Mouse (Mus musculus) lung, adult 2 months (tissue): Measurements from ENCODE around the gene Runx2. TPM values are rescaled to one million over a fixed set of nuclear protein-coding genes. Genes with fewer than 3 reads are reported as not detected.

Experiments used
- DNase-seq: peaks from one replicate; pipeline ENCODE4 v3.0.0; 2022
- H3K4me1 ChIP-seq: fragments of 200-500 bp; 2 replicates; pipeline ENCODE4 v1.6.1; 2011; ENCODE audit warnings: low read length; ENCODE audit not compliant: control insufficient read depth, insufficient read depth
- H3K4me3 ChIP-seq: fragments of 200-500 bp; replicated peaks from 2 replicates; pipeline ENCODE3; 2011; ENCODE audit warnings: low read depth, mild to moderate bottlenecking, control low read depth, low read length; ENCODE audit errors: extremely low read depth
- CTCF ChIP-seq: fragments of 200-500 bp; IDR thresholded peaks from 2 replicates; pipeline ENCODE4 v1.5.1; 2011; ENCODE audit warnings: mild to moderate bottlenecking, low read length, control low read depth; ENCODE audit not compliant: insufficient read depth
- POLR2A ChIP-seq: fragments of 200-500 bp; IDR thresholded peaks from 2 replicates; pipeline ENCODE4 v1.6.1; 2011; ENCODE audit warnings: low read depth, mild to moderate bottlenecking, control low read depth, low read length, borderline replicate concordance; ENCODE audit errors: extremely low read depth
- WGBS: fragments of 180-500 bp; shearing (Covaris S2); methylation state at CpG from one replicate; pipeline ENCODE4 v1.1.7; 2018; 5-methylcytosine and 5-hydroxymethylcytosine counted together
- polyA plus RNA-seq: library from polyadenylated mRNA; depleted of rRNA; stranded (reverse); fragments of >200 nt; gene quantifications from 2 replicates; pipeline ENCODE4 v1.2.3, GENCODE M21; 2012

The Runx2 gene
- polyA plus RNA-seq, 1 experiment = 6.7 TPM

- TF ChIP-seq CTCF = no peak
- TF ChIP-seq POLR2A = no peak
- no peak for DNase-seq
- WGBS = 65% methylated on average over 4 of the region's 4 CpGs
- Histone ChIP-seq H3K4me1 (no peaks in the 10 kb centered on the region), H3K4me3 (no peak overlapping the region)
Measured at GRCm38 (mm10) chr17:44642126-44642525, 172.5 kb downstream of the Runx2 start.

GRCm38 (mm10) chr17:44640910-44641309, 173.7 kb downstream of the Runx2 start:
- 83% methylated on average over 3 of the region's 3 CpGs for WGBS
- Histone ChIP-seq H3K4me1 (no peaks in the 10 kb centered on the region), H3K4me3 (no peak overlapping the region)
- TF ChIP-seq CTCF = no peak
- no peak for TF ChIP-seq POLR2A
- DNase-seq = no peak

- Histone ChIP-seq H3K4me3 (no peak overlapping the region), H3K4me1 (no peaks in the 10 kb centered on the region)
- no peak for TF ChIP-seq POLR2A
- TF ChIP-seq CTCF = no peak
- DNase-seq = no peak
- 91% methylated on average over 14 of the region's 14 CpGs for WGBS
Measured at GRCm38 (mm10) chr17:44639446-44639845, 175.2 kb downstream of the Runx2 start.

GRCm38 (mm10) chr17:44637181-44637880, 177.3 kb downstream of the Runx2 start:
- no peak for DNase-seq
- Histone ChIP-seq H3K4me3 (no peak overlapping the region), H3K4me1 (no peaks in the 10 kb centered on the region)
- TF ChIP-seq POLR2A (no peak), CTCF (no peak)
- WGBS = 69% methylated on average over 10 of the region's 10 CpGs

GRCm38 (mm10) chr17:44634486-44634885, 180.1 kb downstream of the Runx2 start:
- Histone ChIP-seq H3K4me1 (no peaks in the 10 kb centered on the region), H3K4me3 (no peak overlapping the region)
- no peak for DNase-seq
- TF ChIP-seq CTCF (no peak), POLR2A (no peak)
- WGBS = 70% methylated on average over 5 of the region's 5 CpGs

GRCm38 (mm10) chr17:44633607-44634415, 180.8 kb downstream of the Runx2 start:
- WGBS = 82% methylated on average over 14 of the region's 14 CpGs
- TF ChIP-seq CTCF (no peak), POLR2A (no peak)
- Histone ChIP-seq H3K4me1 (no peaks in the 10 kb centered on the region), H3K4me3 (no peak overlapping the region)
- no peak for DNase-seq

- H3K4me1 ChIP-seq = no peaks in the 10 kb centered on the region
- no peak overlapping the region for H3K4me3 ChIP-seq
- WGBS = 95% methylated on average over 2 of the region's 2 CpGs
- no peak for DNase-seq
- TF ChIP-seq POLR2A = no peak
Measured at GRCm38 (mm10) chr17:44632941-44633340, 181.7 kb downstream of the Runx2 start.

- Histone ChIP-seq H3K4me1 (no peaks in the 10 kb centered on the region), H3K4me3 (no peak overlapping the region)
- no peak for TF ChIP-seq POLR2A
- no peak for TF ChIP-seq CTCF
- DNase-seq = no peak
- WGBS = 60% methylated on average over 4 of the region's 4 CpGs
Measured at GRCm38 (mm10) chr17:44632292-44632691, 182.3 kb downstream of the Runx2 start.

GRCm38 (mm10) chr17:44631577-44631976, 183.0 kb downstream of the Runx2 start:
- no peak for TF ChIP-seq CTCF
- no peak for TF ChIP-seq POLR2A
- 82% methylated on average over 4 of the region's 4 CpGs for WGBS
- DNase-seq = no peak
- Histone ChIP-seq H3K4me1 (no peaks in the 10 kb centered on the region), H3K4me3 (no peak overlapping the region)

- Histone ChIP-seq H3K4me1 (peaks cover 6% of the 10 kb centered on the region), H3K4me3 (no peak overlapping the region)
- DNase-seq = no peak
- no peak for TF ChIP-seq POLR2A
- no peak for TF ChIP-seq CTCF
- 89% methylated on average over 6 of the region's 6 CpGs for WGBS
Measured at GRCm38 (mm10) chr17:44627317-44627716, 187.3 kb downstream of the Runx2 start.
